Mouse (Mus musculus) bone marrow, adult 2 months (tissue): Measurements from ENCODE around the gene Armt1.

Experiments
- CTCF ChIP-seq: fragments of 200-500 bp; IDR thresholded peaks from 2 replicates; pipeline ENCODE4 v1.5.1; 2011; ENCODE audit warnings: low read length, control low read depth; ENCODE audit not compliant: control insufficient read depth, insufficient read depth
- POLR2A ChIP-seq: fragments of 200-500 bp; IDR thresholded peaks from 2 replicates; pipeline ENCODE4 v1.6.1; 2011; ENCODE audit warnings: low read depth, mild to moderate bottlenecking, control low read depth, low read length, borderline replicate concordance; ENCODE audit not compliant: control insufficient read depth

- TF ChIP-seq POLR2A (peak; percentile 94), CTCF (no peak)
Measured at GRCm38 (mm10) chr10:4386609-4387591, 45.4 kb upstream of the Armt1 start.
